Mouse (Mus musculus) large intestine, adult 2 months (tissue): Measurements from ENCODE around the gene Gm10645. TPM values are rescaled to one million over a fixed set of nuclear protein-coding genes. Genes with fewer than 3 reads are reported as not detected.

ENCODE experiments used
- DNase-seq: peaks from one replicate; pipeline ENCODE4 v3.0.0-alpha.2; 2012; ENCODE audit warnings: low read depth, low spot score
- WGBS: fragments of 180-500 bp; shearing (Covaris S2); methylation state at CpG from one replicate; pipeline ENCODE4 v1.1.7; 2018; 5-methylcytosine and 5-hydroxymethylcytosine counted together
- polyA plus RNA-seq: library from polyadenylated mRNA; depleted of rRNA; stranded (reverse); fragments of >200 nt; gene quantifications from 2 replicates; pipeline ENCODE4 v1.2.3, GENCODE M21; 2012

Gm10645 gene
- polyA plus RNA-seq, 1 experiment, result 0.17 TPM

DNA sequence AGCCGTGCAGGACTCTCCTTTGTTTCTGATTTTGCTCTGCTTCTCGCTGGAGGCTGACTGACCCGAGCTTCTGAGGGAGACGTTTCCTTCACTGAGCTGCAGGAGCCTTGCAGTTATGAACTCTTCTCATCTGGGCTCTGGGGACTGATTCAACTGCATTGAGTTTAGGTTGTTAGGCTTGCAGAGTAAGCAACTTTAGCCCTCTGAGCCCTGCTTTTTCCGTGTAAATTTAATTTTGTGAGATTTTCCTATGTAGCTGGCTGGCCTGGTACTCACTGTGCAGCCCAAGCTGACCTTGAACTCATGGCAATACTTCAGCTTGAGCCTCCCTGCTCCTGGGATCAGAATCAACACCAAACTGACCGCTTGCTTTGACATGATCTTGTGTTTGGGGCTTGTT is 4.9 kb upstream of the Gm10645 start:
- 61% methylated on average over 6 of the region's 6 CpGs for WGBS
- no peak for DNase-seq

- WGBS, result 94% methylated on average over 2 of the region's 2 CpGs
- no peak for DNase-seq
Observed at GRCm38 (mm10) chr8:83169709-83170108, 3.7 kb upstream of the Gm10645 start.

DNA sequence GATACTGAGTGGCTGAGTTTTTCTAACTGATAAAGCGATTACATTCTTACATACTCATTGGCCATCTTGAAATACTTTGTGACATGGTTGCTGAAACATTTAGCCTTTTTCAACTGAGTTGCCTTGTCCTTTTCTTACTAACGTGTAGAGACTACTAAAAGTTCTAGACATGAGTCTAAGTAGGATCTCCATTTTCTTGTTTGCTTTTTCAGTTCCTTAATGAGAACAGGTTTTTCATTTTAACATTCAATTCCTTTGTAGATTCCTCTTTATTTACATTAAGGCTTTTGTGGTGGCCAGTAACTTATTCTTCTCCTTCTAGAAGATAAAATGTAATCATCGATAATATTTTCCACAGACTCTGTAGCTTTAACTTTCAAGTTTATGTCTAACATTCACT is 3.2 kb upstream of the Gm10645 start:
- no peak for DNase-seq
- WGBS, result 82% methylated on average over 3 of the region's 3 CpGs

DNA sequence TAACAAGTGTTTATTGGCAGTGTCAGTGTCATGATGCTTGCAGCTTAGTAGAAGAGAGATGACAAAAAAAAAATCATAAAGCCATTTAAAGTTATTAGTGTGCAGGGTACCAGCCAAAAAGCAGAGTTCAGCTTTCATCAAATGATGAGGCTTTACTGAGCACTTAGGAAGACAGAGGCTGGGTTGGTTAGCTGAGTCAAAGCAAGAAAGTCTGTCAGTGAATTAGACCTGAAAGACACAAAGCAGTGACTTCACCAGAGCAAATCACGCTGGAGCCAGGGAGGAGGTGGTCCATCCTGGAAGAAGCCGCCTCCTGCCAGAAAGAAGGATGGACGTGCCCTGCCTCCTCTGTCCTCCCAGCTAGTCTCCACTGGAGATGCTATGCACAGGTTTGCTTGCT is 2.0 kb upstream of the Gm10645 start:
- no peak for DNase-seq
- 89% methylated on average over 3 of the region's 3 CpGs for WGBS

GRCm38 (mm10) chr8:83165235-83165930 is 587 bp downstream of the Gm10645 start, which contains the start of gene Tbc1d9:
TSS of gene Tbc1d9 (plus strand) at chr8:83165352.
- under 1% methylated on average over 63 of the region's 63 CpGs for WGBS

DNA sequence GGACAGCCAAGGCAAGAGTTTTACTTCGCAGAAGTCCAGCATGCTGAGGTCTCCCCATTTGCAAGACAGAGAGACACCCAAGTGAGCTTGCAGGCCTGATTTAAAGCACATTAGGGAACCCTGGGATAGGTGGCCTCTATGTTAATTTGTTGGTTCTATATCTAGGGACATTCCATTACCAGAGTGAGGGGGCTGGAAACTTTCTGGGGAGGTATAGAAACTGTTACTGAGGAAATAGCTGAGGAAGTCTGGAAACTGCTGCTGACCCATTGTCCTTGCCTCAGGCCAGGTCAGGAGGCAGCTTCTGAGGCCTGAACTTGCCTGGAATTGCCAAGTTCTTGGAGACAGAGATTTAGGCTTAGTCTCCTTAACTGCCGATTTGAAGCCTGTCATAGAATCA is 5.4 kb downstream of the Gm10645 start:
- 87% methylated on average over 2 of the region's 2 CpGs for WGBS
- DNase-seq, result no peak

More at GRCm38 (mm10) chr8:83165235-83165930, 587 bp downstream of the Gm10645 start, which contains the start of gene Tbc1d9:
- peak; percentile 60 for DNase-seq

DNA sequence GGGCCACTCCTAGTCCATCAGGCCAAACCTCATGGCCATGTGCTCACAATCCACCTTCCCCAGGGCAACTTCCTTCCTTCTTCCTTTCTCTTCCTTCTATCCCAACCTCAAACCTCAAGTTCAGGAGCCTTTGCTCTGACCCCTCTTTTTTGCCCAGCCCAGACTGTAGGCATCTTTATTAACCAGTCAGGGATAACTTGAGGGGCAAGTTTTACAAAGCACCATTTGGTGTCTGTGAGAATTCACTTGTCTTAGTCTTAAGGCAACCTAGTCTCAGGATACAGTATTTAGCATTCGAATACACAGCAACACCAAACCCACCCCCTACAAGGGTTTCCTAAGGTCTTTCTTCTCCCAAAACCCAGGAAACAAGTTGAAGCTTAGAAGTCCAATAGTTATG is 6.4 kb downstream of the Gm10645 start:
- DNase-seq, result no peak
- WGBS, result 76% methylated on average over 1 of the region's 1 CpGs

- DNase-seq, result no peak
- WGBS, result 58% methylated on average over 3 of the region's 3 CpGs
Observed at GRCm38 (mm10) chr8:83158971-83159370, 7.0 kb downstream of the Gm10645 start.

GRCm38 (mm10) chr8:83155110-83155509 is 10.9 kb downstream of the Gm10645 start:
- 50% methylated on average over 4 of the region's 4 CpGs for WGBS
- DNase-seq, result no peak

DNA sequence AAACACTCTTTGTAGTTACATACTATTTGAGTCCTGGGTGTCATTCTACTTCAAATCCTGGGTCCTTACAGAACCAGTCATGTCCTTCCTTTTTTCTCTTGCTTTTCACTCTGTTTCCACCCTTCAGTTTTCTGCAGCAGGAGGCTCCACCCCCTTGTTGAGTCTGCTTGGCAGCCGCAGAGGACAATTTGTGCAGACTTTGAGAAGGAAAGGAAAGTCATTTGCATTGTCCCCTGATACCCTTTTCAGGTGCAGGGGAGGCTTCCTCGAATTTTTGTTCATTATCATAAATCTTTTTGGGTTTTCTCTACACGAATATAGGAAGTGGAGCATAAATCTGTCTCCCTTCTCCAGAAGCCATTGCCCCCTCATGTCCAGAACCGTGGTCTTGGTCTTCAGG is 13.5 kb downstream of the Gm10645 start:
- 46% methylated on average over 4 of the region's 4 CpGs for WGBS
- no peak for DNase-seq

DNA sequence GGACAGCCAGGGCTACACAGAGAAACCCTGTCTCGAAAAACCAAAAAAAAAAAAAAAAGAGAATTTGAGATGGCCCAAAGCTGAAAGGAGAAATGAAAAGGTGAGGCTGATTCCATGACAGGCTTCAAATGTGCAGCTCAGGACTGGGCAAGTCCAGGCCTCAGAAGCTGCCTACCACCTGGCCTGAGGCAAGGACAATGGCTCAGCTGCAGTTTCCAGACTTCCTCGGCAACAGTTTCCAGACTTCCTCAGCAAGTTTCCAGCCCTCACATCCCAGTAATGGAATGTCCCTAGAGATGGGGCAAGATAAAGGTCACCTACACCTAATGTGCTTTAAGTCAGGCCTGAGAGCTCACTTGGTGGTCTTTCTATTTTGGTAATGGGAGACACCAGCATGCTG is 13.9 kb downstream of the Gm10645 start:
- DNase-seq, result no peak
- WGBS, result 81% methylated on average over 2 of the region's 2 CpGs

DNA sequence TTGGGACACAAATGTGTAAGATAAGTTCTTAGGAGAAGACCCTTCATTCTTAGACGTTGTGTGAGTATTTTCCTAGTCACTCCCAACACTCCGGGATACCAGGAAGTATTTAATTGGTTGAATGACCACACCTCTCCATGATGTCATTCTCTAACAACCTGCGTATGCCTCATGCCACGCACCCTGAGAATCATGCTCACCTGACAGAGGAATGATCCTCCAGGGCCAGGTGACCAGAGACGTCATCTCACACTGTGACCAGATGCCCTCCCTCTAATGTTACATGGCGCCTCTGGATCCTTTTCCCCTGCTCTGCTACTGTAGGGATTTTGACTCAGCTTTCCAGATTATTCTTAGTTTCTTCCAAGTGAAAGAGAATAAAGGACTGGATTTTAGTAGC is 16.8 kb downstream of the Gm10645 start:
- no peak for DNase-seq
- WGBS, result 48% methylated on average over 6 of the region's 6 CpGs

- no peak for DNase-seq
- 67% methylated on average over 3 of the region's 3 CpGs for WGBS
Observed at GRCm38 (mm10) chr8:83145421-83145820, 20.5 kb downstream of the Gm10645 start.

- DNase-seq, result no peak
- 93% methylated on average over 4 of the region's 4 CpGs for WGBS
Observed at GRCm38 (mm10) chr8:83144601-83145000, 21.4 kb downstream of the Gm10645 start.

DNA sequence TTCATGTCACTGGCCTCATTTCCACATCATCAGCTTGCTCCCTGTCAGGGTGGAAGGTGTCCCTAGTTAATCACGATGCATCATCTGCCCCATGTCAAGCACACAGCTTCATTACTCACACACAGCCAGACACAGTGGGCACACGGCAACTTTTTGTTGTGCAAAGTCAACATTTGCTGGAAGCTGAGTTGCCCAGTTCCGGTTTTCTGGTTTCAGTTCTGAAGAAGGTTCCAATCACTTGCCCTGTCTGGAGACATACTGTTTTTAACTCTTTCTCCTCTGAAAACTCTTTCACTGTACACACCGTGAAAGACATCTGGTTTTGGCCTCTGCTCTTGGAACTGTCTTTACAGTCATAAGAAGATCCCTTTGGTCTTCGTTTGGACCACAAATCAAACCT is 24.6 kb downstream of the Gm10645 start:
- DNase-seq, result no peak
- 63% methylated on average over 5 of the region's 5 CpGs for WGBS

GRCm38 (mm10) chr8:83140701-83141111 is 25.3 kb downstream of the Gm10645 start:
- no peak for DNase-seq
- 60% methylated on average over 3 of the region's 3 CpGs for WGBS

DNA sequence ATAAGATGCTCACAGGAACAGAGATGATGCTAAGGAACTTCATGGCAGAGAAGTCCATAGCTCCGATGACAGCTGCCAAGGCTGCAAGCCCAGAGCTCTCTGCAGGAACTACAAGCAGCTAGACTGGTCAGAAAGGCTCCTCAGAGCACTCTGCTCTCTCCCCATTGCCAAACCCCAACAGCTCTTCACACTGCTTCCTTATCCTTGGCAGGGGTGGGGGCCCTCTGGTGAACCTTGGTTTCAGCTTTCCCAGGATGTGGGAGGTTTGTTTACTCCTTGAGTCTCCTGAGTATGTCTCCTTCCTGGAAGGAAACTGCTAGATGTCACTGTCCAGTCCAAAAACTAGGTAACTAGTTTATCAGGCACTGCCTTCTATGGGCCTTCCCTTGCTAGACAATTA is 25.9 kb downstream of the Gm10645 start:
- DNase-seq, result no peak
- WGBS, result 46% methylated on average over 1 of the region's 1 CpGs

GRCm38 (mm10) chr8:83135086-83135485 is 30.9 kb downstream of the Gm10645 start:
- 31% methylated on average over 2 of the region's 2 CpGs for WGBS
- no peak for DNase-seq
